ENCODE assay signal across 16 mouse cellular contexts in genomic region chr6:56027966-56028365, GRCm38 (mm10). TPM values are rescaled to one million over a fixed set of nuclear protein-coding genes. Genes with fewer than 3 reads are reported as not detected.
DNase-seq lines count a peak whose midpoint lies in the region; ATAC-seq and TF ChIP-seq lines count a peak whose summit lies in the region.
"Had no signal": no experiment of that assay in that cellular context is flagged by ENCODE, and none has a peak within 500 bp of the region (broad histone marks: within the 10 kb centered on the region; RNA-seq: fewer than 3 reads in every experiment).

No protein-coding gene starts in this region.

- H3K4me2 ChIP-seq in hindbrain, postnatal 0 days (ENCODE audit: low read depth, low read length) = no peak overlapping the region
- H3K4me2 ChIP-seq in hindbrain, embryonic 11.5 days (replicated peaks; ENCODE audit: low read depth, low read length) = no peak overlapping the region
- H3K4me2 ChIP-seq in midbrain, embryonic 11.5 days = no peak overlapping the region
- no peak overlapping the region for H3K4me2 ChIP-seq in midbrain, embryonic 13.5 days (replicated peaks)
- H3K4me2 ChIP-seq: heart, embryonic 15.5 days; hindbrain, embryonic 14.5 days had no signal

- no peaks in the 10 kb centered on the region for H3K4me1 ChIP-seq in hindbrain, postnatal 0 days (ENCODE audit: insufficient read depth, low read length)
- no peaks in the 10 kb centered on the region for H3K4me1 ChIP-seq in hindbrain, embryonic 11.5 days (replicated peaks; ENCODE audit: control insufficient read depth, insufficient read depth, low read length)
- H3K4me1 ChIP-seq in midbrain, embryonic 11.5 days (ENCODE audit: control insufficient read depth, insufficient read depth, low read length) = no peaks in the 10 kb centered on the region
- H3K4me1 ChIP-seq in midbrain, embryonic 13.5 days (replicated peaks) = peaks cover 9% of the 10 kb centered on the region; the same call in 1 of the 2 replicates

- no peaks in the 10 kb centered on the region for H3K36me3 ChIP-seq in hindbrain, postnatal 0 days (ENCODE audit: insufficient read depth, low read length)
- H3K36me3 ChIP-seq in hindbrain, embryonic 11.5 days (ENCODE audit: control insufficient read depth, insufficient read depth, low read length) = no peaks in the 10 kb centered on the region
- H3K36me3 ChIP-seq in midbrain, embryonic 11.5 days (ENCODE audit: control insufficient read depth, insufficient read depth, low read length) = no peaks in the 10 kb centered on the region
- H3K36me3 ChIP-seq in midbrain, embryonic 13.5 days = no peaks in the 10 kb centered on the region
- H3K36me3 ChIP-seq: heart, embryonic 15.5 days had no signal

- H3K4me3 ChIP-seq in hindbrain, postnatal 0 days (ENCODE audit: low read length) = no peak overlapping the region
- H3K4me3 ChIP-seq in hindbrain, embryonic 11.5 days (ENCODE audit: low read depth, low read length) = no peak overlapping the region
- no peak overlapping the region for H3K4me3 ChIP-seq in midbrain, embryonic 11.5 days (ENCODE audit: low read depth, low read length)
- no peak overlapping the region for H3K4me3 ChIP-seq in midbrain, embryonic 13.5 days (replicated peaks)
- H3K4me3 ChIP-seq: heart, embryonic 15.5 days had no signal

- ATAC-seq in cerebellum, adult (ENCODE audit: insufficient number of reproducible peaks, low FRiP score, low TSS enrichment) = no peak
- no peak for ATAC-seq in hindbrain, postnatal 0 days
- ATAC-seq in hindbrain, embryonic 11.5 days (ENCODE audit: low FRiP score) = no peak
- ATAC-seq in midbrain, embryonic 11.5 days (ENCODE audit: low FRiP score) = no peak
- ATAC-seq in midbrain, embryonic 13.5 days = no peak
- ATAC-seq: activated CD4-positive, CD25-positive, alpha-beta regulatory T cell, adult 4 months had no signal

- no peak overlapping the region for H3K9ac ChIP-seq in hindbrain, postnatal 0 days (replicated peaks; ENCODE audit: low read length)
- no peak overlapping the region for H3K9ac ChIP-seq in hindbrain, embryonic 11.5 days (ENCODE audit: low read depth, low read length)
- no peak overlapping the region for H3K9ac ChIP-seq in midbrain, embryonic 11.5 days (ENCODE audit: low read length)
- H3K9ac ChIP-seq in midbrain, embryonic 13.5 days (replicated peaks) = no peak overlapping the region
- H3K9ac ChIP-seq: heart, embryonic 15.5 days; hindbrain, embryonic 14.5 days; liver, embryonic 14.5 days had no signal

- peak; percentile 8 for DNase-seq in cerebellum, adult 9-10 months
- DNase-seq in hindbrain, postnatal 0 days (ENCODE audit: low spot score) = peak; percentile 48
- DNase-seq in hindbrain, embryonic 11.5 days (ENCODE audit: low spot score) = no peak
- peak; percentile 21 for DNase-seq in midbrain, embryonic 11.5 days (ENCODE audit: low spot score, missing footprints)
- peak; percentile 48 for DNase-seq in telencephalon, adult 2 months (ENCODE audit: low read depth, low spot score)
- DNase-seq in thymus, postnatal 10 days (ENCODE audit: low spot score in 2 of 2) = no peak
- DNase-seq: cerebellum, adult 9-11 months; kidney, adult 11 months had no signal

- no peaks in the 10 kb centered on the region for H3K9me3 ChIP-seq in hindbrain, postnatal 0 days (ENCODE audit: low read length)
- no peaks in the 10 kb centered on the region for H3K9me3 ChIP-seq in hindbrain, embryonic 11.5 days (ENCODE audit: control insufficient read depth, low read length)
- H3K9me3 ChIP-seq in midbrain, embryonic 11.5 days (ENCODE audit: control insufficient read depth, low read length) = no peaks in the 10 kb centered on the region
- H3K9me3 ChIP-seq in midbrain, embryonic 13.5 days = no peaks in the 10 kb centered on the region
- H3K9me3 ChIP-seq: heart, embryonic 15.5 days had no signal

- TF ChIP-seq CTCF in hindbrain, postnatal 0 days (IDR thresholded peaks at IDR 0.05; ENCODE audit: low read depth) = no peak

- no peak overlapping the region for H3K27ac ChIP-seq in hindbrain, postnatal 0 days
- H3K27ac ChIP-seq in hindbrain, embryonic 11.5 days (ENCODE audit: low read depth, low read length) = no peak overlapping the region
- no peak overlapping the region for H3K27ac ChIP-seq in midbrain, embryonic 11.5 days (ENCODE audit: low read depth, low read length)
- H3K27ac ChIP-seq in midbrain, embryonic 13.5 days = no peak overlapping the region
- H3K27ac ChIP-seq: heart, embryonic 15.5 days; hindbrain, embryonic 14.5 days; liver, embryonic 14.5 days; macrophage had no signal

- 62% methylated on average over 5 of the region's 5 CpGs for WGBS in hindbrain, postnatal 0 days
- 93% methylated on average over 5 of the region's 5 CpGs for WGBS in hindbrain, embryonic 11.5 days
- WGBS in midbrain, embryonic 11.5 days = 89% methylated on average over 5 of the region's 5 CpGs
- WGBS in midbrain, embryonic 13.5 days = 93% methylated on average over 5 of the region's 5 CpGs

- H3K27me3 ChIP-seq in hindbrain, postnatal 0 days (ENCODE audit: insufficient read depth, low read length) = no peaks in the 10 kb centered on the region
- no peaks in the 10 kb centered on the region for H3K27me3 ChIP-seq in hindbrain, embryonic 11.5 days (ENCODE audit: control insufficient read depth, insufficient read depth, low read length)
- H3K27me3 ChIP-seq in midbrain, embryonic 11.5 days (ENCODE audit: control insufficient read depth, insufficient read depth, low read length) = no peaks in the 10 kb centered on the region
- no peaks in the 10 kb centered on the region for H3K27me3 ChIP-seq in midbrain, embryonic 13.5 days
- H3K27me3 ChIP-seq: heart, embryonic 15.5 days had no signal

RNA-seq across cellular contexts. Expression of gene Ppp1r17, which starts 10.7 kb away (rescaled TPM):
- 0.16 and 0.25 TPM in 2 replicates for total RNA-seq in hindbrain, postnatal 0 days (2014; rRNA removed)
- polyA plus RNA-seq in hindbrain, postnatal 0 days (2015; fragmentation: Nextera tagmentation; extraction: Ambion mirVana) = 0.88 and 1.2 TPM in 2 replicates
- 26.5 and 33.2 TPM in 2 replicates for polyA plus RNA-seq in hindbrain, embryonic 11.5 days (2014; fragmentation: Nextera tagmentation; extraction: Ambion mirVana)
- polyA plus RNA-seq in midbrain, embryonic 11.5 days (2014; fragmentation: Nextera tagmentation; extraction: Ambion mirVana) = 19.2 and 20.1 TPM in 2 replicates
- 10.9 and 12.4 TPM in 2 replicates for polyA plus RNA-seq in midbrain, embryonic 13.5 days (2015; fragmentation: Nextera tagmentation; extraction: Ambion mirVana)
- total RNA-seq: granulocyte monocyte progenitor cell, adult 5-6 weeks had no signal
- polyA plus RNA-seq: activated CD4-positive, CD25-positive, alpha-beta regulatory T cell, adult 4 months; liver, embryonic 14.5 days; macrophage had no signal

Comparison
In these comparisons a context has a peak if more than half of its experiments do, and no peak if none do; other contexts are left out.
1. DNase-seq: peak in cerebellum, adult 9-10 months (single experiment), hindbrain, postnatal 0 days (single experiment), midbrain, embryonic 11.5 days (single experiment) and telencephalon, adult 2 months (single experiment); none in hindbrain, embryonic 11.5 days (single experiment) and thymus, postnatal 10 days (0 of 2).